Mouse (Mus musculus): ENCODE data around the gene Faf2. TPM values are rescaled to one million over a fixed set of nuclear protein-coding genes. Genes with fewer than 3 reads are reported as not detected.

Faf2 gene
- polyA plus RNA-seq, 2 experiments: 11.0 to 31.2 TPM

- TF ChIP-seq CTCF (IDR thresholded peaks at IDR 0.05; ENCODE audit: low read depth) (no peak), EP300 (IDR thresholded peaks at IDR 0.05; ENCODE audit: low read depth) (no peak)
- DNase-seq (ENCODE audit: low read depth in 3 of 3, low spot score in 3 of 3) (no peak), ATAC-seq (ENCODE audit: insufficient read depth) (no peak)
- H3K9me3 ChIP-seq (ENCODE audit: control insufficient read depth, low read length): no peaks in the 10 kb centered on the region
- H3K4me3 ChIP-seq (ENCODE audit: insufficient read depth in 1 of 2, low read depth in 2 of 2, low read length in 2 of 2): no peak overlapping the region
- no peaks in the 10 kb centered on the region for H3K36me3 ChIP-seq (replicated peaks; ENCODE audit: control insufficient read depth, insufficient read depth, low read depth)
- H3K4me2 ChIP-seq (ENCODE audit: low read depth): no peak overlapping the region
- H3K9ac ChIP-seq (replicated peaks): no peak overlapping the region
- H3K27ac ChIP-seq: no peak overlapping the region
- no peaks in the 10 kb centered on the region for H3K27me3 ChIP-seq (ENCODE audit: control insufficient read depth, insufficient read depth, low read length)
- H3K4me1 ChIP-seq (replicated peaks; ENCODE audit: control insufficient read depth in 2 of 2, insufficient read depth in 2 of 2, low read length in 1 of 2): peaks cover 18 to 20% of the 10 kb centered on the region in 2 experiments
- 72% methylated on average over 11 of the region's 11 CpGs for WGBS (ENCODE audit: insufficient replicate concordance)
These were observed 74.1 kb downstream of the Faf2 start for GRCm38 (mm10) chr13:54695479-54696230.

GRCm38 (mm10) chr13:54701243-54701642 lies 79.7 kb downstream of the Faf2 start, which contains the start of gene Cdhr2:
TSS of gene Cdhr2 (plus strand) at chr13:54701461.
- TF ChIP-seq CTCF (IDR thresholded peaks at IDR 0.05; ENCODE audit: low read depth) (no peak), EP300 (IDR thresholded peaks at IDR 0.05; ENCODE audit: low read depth) (no peak)
- Histone ChIP-seq H3K4me1 (replicated peaks; ENCODE audit: control insufficient read depth in 2 of 2, insufficient read depth in 2 of 2, low read length in 1 of 2) (no peaks in the 10 kb centered on the region; a peak in 1 of 4 replicates), H3K4me3 (ENCODE audit: insufficient read depth in 1 of 2, low read depth in 2 of 2, low read length in 2 of 2) (peak within 1 kb of the TSS; percentile 25 to 30), H3K36me3 (replicated peaks; ENCODE audit: control insufficient read depth, insufficient read depth, low read depth) (no peaks in the 10 kb centered on the region), H3K4me2 (ENCODE audit: low read depth) (peak within 1 kb of the TSS; percentile 19), H3K9ac (replicated peaks) (no peak within 1 kb of the TSS), H3K27me3 (ENCODE audit: control insufficient read depth, insufficient read depth, low read length) (no peaks in the 10 kb centered on the region), H3K27ac (no peak within 1 kb of the TSS), H3K9me3 (ENCODE audit: control insufficient read depth, low read length) (no peaks in the 10 kb centered on the region)
- no peak for DNase-seq (ENCODE audit: low read depth in 3 of 3, low spot score in 3 of 3)
- WGBS (ENCODE audit: insufficient replicate concordance): 57% methylated on average over 5 of the region's 5 CpGs
- ATAC-seq (ENCODE audit: insufficient read depth): peak; percentile 58

- Histone ChIP-seq H3K4me3 (ENCODE audit: insufficient read depth in 1 of 2, low read depth in 2 of 2, low read length in 2 of 2) (no peak overlapping the region), H3K36me3 (replicated peaks; ENCODE audit: control insufficient read depth, insufficient read depth, low read depth) (no peaks in the 10 kb centered on the region), H3K27me3 (ENCODE audit: control insufficient read depth, insufficient read depth, low read length) (no peaks in the 10 kb centered on the region), H3K9ac (replicated peaks) (no peak overlapping the region), H3K4me1 (replicated peaks; ENCODE audit: control insufficient read depth in 2 of 2, insufficient read depth in 2 of 2, low read length in 1 of 2) (no peaks in the 10 kb centered on the region; a peak in 1 of 4 replicates), H3K9me3 (ENCODE audit: control insufficient read depth, low read length) (no peaks in the 10 kb centered on the region), H3K27ac (no peak overlapping the region), H3K4me2 (ENCODE audit: low read depth) (no peak overlapping the region; the same call in 1 of the 2 replicates)
- ATAC-seq (ENCODE audit: insufficient read depth): no peak
- no peak for TF ChIP-seq EP300 (IDR thresholded peaks at IDR 0.05; ENCODE audit: low read depth)
- TF ChIP-seq CTCF (IDR thresholded peaks at IDR 0.05; ENCODE audit: low read depth): no peak
- DNase-seq (ENCODE audit: low read depth in 3 of 3, low spot score in 3 of 3): no peak
- 41% methylated on average over 7 of the region's 7 CpGs for WGBS (ENCODE audit: insufficient replicate concordance)
These were observed 80.9 kb downstream of the Faf2 start for GRCm38 (mm10) chr13:54702507-54702906.

GRCm38 (mm10) chr13:54704890-54705289 lies 83.3 kb downstream of the Faf2 start:
- DNase-seq (ENCODE audit: low read depth in 3 of 3, low spot score in 3 of 3) (no peak), ATAC-seq (ENCODE audit: insufficient read depth) (no peak)
- Histone ChIP-seq H3K36me3 (replicated peaks; ENCODE audit: control insufficient read depth, insufficient read depth, low read depth) (no peaks in the 10 kb centered on the region), H3K9me3 (ENCODE audit: control insufficient read depth, low read length) (no peaks in the 10 kb centered on the region), H3K27me3 (ENCODE audit: control insufficient read depth, insufficient read depth, low read length) (no peaks in the 10 kb centered on the region), H3K9ac (replicated peaks) (no peak overlapping the region), H3K4me1 (replicated peaks; ENCODE audit: control insufficient read depth in 2 of 2, insufficient read depth in 2 of 2, low read length in 1 of 2) (no peaks in the 10 kb centered on the region; a peak in 1 of 4 replicates), H3K27ac (no peak overlapping the region), H3K4me2 (ENCODE audit: low read depth) (no peak overlapping the region), H3K4me3 (ENCODE audit: insufficient read depth in 1 of 2, low read depth in 2 of 2, low read length in 2 of 2) (no peak overlapping the region)
- TF ChIP-seq CTCF (IDR thresholded peaks at IDR 0.05; ENCODE audit: low read depth) (no peak), EP300 (IDR thresholded peaks at IDR 0.05; ENCODE audit: low read depth) (no peak)
- WGBS (ENCODE audit: insufficient replicate concordance): 39% methylated on average over 6 of the region's 6 CpGs

GRCm38 (mm10) chr13:54710866-54711265 lies 89.3 kb downstream of the Faf2 start:
- H3K9me3 ChIP-seq (ENCODE audit: control insufficient read depth, low read length): no peaks in the 10 kb centered on the region
- H3K27me3 ChIP-seq (ENCODE audit: control insufficient read depth, insufficient read depth, low read length): no peaks in the 10 kb centered on the region
- no peak overlapping the region for H3K9ac ChIP-seq (replicated peaks)
- no peak overlapping the region for H3K4me2 ChIP-seq (ENCODE audit: low read depth)
- DNase-seq (ENCODE audit: low read depth in 3 of 3, low spot score in 3 of 3) (no peak), ATAC-seq (ENCODE audit: insufficient read depth) (no peak)
- TF ChIP-seq CTCF (IDR thresholded peaks at IDR 0.05; ENCODE audit: low read depth) (no peak), EP300 (IDR thresholded peaks at IDR 0.05; ENCODE audit: low read depth) (no peak)
- no peaks in the 10 kb centered on the region; a peak in 1 of 4 replicates for H3K4me1 ChIP-seq (replicated peaks; ENCODE audit: control insufficient read depth in 2 of 2, insufficient read depth in 2 of 2, low read length in 1 of 2)
- no peak overlapping the region for H3K27ac ChIP-seq
- H3K36me3 ChIP-seq (replicated peaks; ENCODE audit: control insufficient read depth, insufficient read depth, low read depth): no peaks in the 10 kb centered on the region
- no peak overlapping the region for H3K4me3 ChIP-seq (ENCODE audit: insufficient read depth in 1 of 2, low read depth in 2 of 2, low read length in 2 of 2)
- 56% methylated on average over 3 of the region's 3 CpGs for WGBS (ENCODE audit: insufficient replicate concordance)

Small RNAs within 50 kb of the gene (microRNA-seq; reads per million reads assigned to microRNA genes)
- not detected for gene Gm24195

Other genes starting within 250 kb of the Faf2 start
- 15.7 and 21.3 TPM in 2 replicates for gene Thoc3, start 152.9 kb upstream of the Faf2 start, polyA plus RNA-seq (2012; rRNA removed)
- gene Thoc3, start 152.9 kb upstream of the Faf2 start, polyA plus RNA-seq (2014; fragmentation: Nextera tagmentation; extraction: Ambion mirVana): 46.6 and 48.4 TPM in 2 replicates
- gene Simc1, start 118.0 kb upstream of the Faf2 start, polyA plus RNA-seq (2012; rRNA removed): 2.5 and 2.8 TPM in 2 replicates
- 1.5 and 2.0 TPM in 2 replicates for gene Simc1, start 118.0 kb upstream of the Faf2 start, polyA plus RNA-seq (2014; fragmentation: Nextera tagmentation; extraction: Ambion mirVana)
- gene 4833439L19Rik, start 56.3 kb upstream of the Faf2 start, polyA plus RNA-seq (2012; rRNA removed): 22.2 TPM in 2 replicates
- 36.1 and 45.1 TPM in 2 replicates for gene 4833439L19Rik, start 56.3 kb upstream of the Faf2 start, polyA plus RNA-seq (2014; fragmentation: Nextera tagmentation; extraction: Ambion mirVana)
- 5.6 and 6.8 TPM in 2 replicates for gene Arl10, start 46.8 kb upstream of the Faf2 start, polyA plus RNA-seq (2012; rRNA removed)
- gene Arl10, start 46.8 kb upstream of the Faf2 start, polyA plus RNA-seq (2014; fragmentation: Nextera tagmentation; extraction: Ambion mirVana): 4.2 and 4.9 TPM in 2 replicates
- gene Nop16, start 31.7 kb upstream of the Faf2 start, polyA plus RNA-seq (2012; rRNA removed): 16.6 and 26.3 TPM in 2 replicates
- 20.6 and 25.9 TPM in 2 replicates for gene Nop16, start 31.7 kb upstream of the Faf2 start, polyA plus RNA-seq (2014; fragmentation: Nextera tagmentation; extraction: Ambion mirVana)
- 55.7 and 57.7 TPM in 2 replicates for gene Higd2a, start 31.6 kb upstream of the Faf2 start, polyA plus RNA-seq (2012; rRNA removed)
- 112 and 113 TPM in 2 replicates for gene Higd2a, start 31.6 kb upstream of the Faf2 start, polyA plus RNA-seq (2014; fragmentation: Nextera tagmentation; extraction: Ambion mirVana)
- gene Cltb, start 10.4 kb upstream of the Faf2 start, polyA plus RNA-seq (2012; rRNA removed): 11.1 and 15.2 TPM in 2 replicates
- gene Cltb, start 10.4 kb upstream of the Faf2 start, polyA plus RNA-seq (2014; fragmentation: Nextera tagmentation; extraction: Ambion mirVana): 30.6 and 33.3 TPM in 2 replicates
- 26.5 and 31.7 TPM in 2 replicates for gene Rnf44, start 72.1 kb downstream of the Faf2 start, polyA plus RNA-seq (2012; rRNA removed)
- 25.3 and 33.1 TPM in 2 replicates for gene Rnf44, start 72.1 kb downstream of the Faf2 start, polyA plus RNA-seq (2014; fragmentation: Nextera tagmentation; extraction: Ambion mirVana)
- 6.6 and 7.6 TPM in 2 replicates for gene Cdhr2, start 79.7 kb downstream of the Faf2 start, polyA plus RNA-seq (2012; rRNA removed)
- gene Cdhr2, start 79.7 kb downstream of the Faf2 start, polyA plus RNA-seq (2014; fragmentation: Nextera tagmentation; extraction: Ambion mirVana): 8.6 and 8.9 TPM in 2 replicates
- gene Gprin1, start 128.1 kb downstream of the Faf2 start, polyA plus RNA-seq (2012; rRNA removed): 0.01 and 0.05 TPM in 2 replicates
- gene Gprin1, start 128.1 kb downstream of the Faf2 start, polyA plus RNA-seq (2014; fragmentation: Nextera tagmentation; extraction: Ambion mirVana): 0.03 TPM in 1 of 2 replicates, not detected in the other
- 0.02 and 0.06 TPM in 2 replicates for gene Sncb, start 144.8 kb downstream of the Faf2 start, polyA plus RNA-seq (2012; rRNA removed)
- gene Sncb, start 144.8 kb downstream of the Faf2 start, polyA plus RNA-seq (2014; fragmentation: Nextera tagmentation; extraction: Ambion mirVana): not detected in 2 replicates
- not detected in 2 replicates for gene Eif4e1b, start 162.2 kb downstream of the Faf2 start, polyA plus RNA-seq (2012; rRNA removed)
- not detected in 2 replicates for gene Eif4e1b, start 162.2 kb downstream of the Faf2 start, polyA plus RNA-seq (2014; fragmentation: Nextera tagmentation; extraction: Ambion mirVana)
- 0.28 and 0.47 TPM in 2 replicates for gene Tspan17, start 167.6 kb downstream of the Faf2 start, polyA plus RNA-seq (2012; rRNA removed)
- gene Tspan17, start 167.6 kb downstream of the Faf2 start, polyA plus RNA-seq (2014; fragmentation: Nextera tagmentation; extraction: Ambion mirVana): 0.58 and 0.99 TPM in 2 replicates

Measured in liver, embryonic 14.5 days (tissue).